Mouse (Mus musculus) WW6 (cell line): ENCODE measurements around the gene 2310039H08Rik.

Experiments
- DNase-seq: peaks from one replicate; pipeline ENCODE4 v3.0.0-alpha.2; 2013; ENCODE audit warnings: low read depth, low spot score

2310039H08Rik gene

GRCm38 (mm10) chr17:46808376-46808775, 35.9 kb downstream of the 2310039H08Rik start:
- no peak for DNase-seq

GRCm38 (mm10) chr17:46809131-46809830, 36.8 kb downstream of the 2310039H08Rik start:
- no peak for DNase-seq

GRCm38 (mm10) chr17:46810672-46811071, 38.2 kb downstream of the 2310039H08Rik start:
- DNase-seq, result no peak

- peak; percentile 74 for DNase-seq
These were observed 40.0 kb downstream of the 2310039H08Rik start for GRCm38 (mm10) chr17:46812442-46812841.

- no peak for DNase-seq
These were observed 41.2 kb downstream of the 2310039H08Rik start for GRCm38 (mm10) chr17:46813637-46814036.

GRCm38 (mm10) chr17:46814497-46814896, 42.1 kb downstream of the 2310039H08Rik start:
- DNase-seq, result no peak

GRCm38 (mm10) chr17:46816306-46816705, 43.9 kb downstream of the 2310039H08Rik start:
- DNase-seq, result no peak

- DNase-seq, result no peak
These were observed 45.3 kb downstream of the 2310039H08Rik start for GRCm38 (mm10) chr17:46817734-46818158.

GRCm38 (mm10) chr17:46820628-46821027, 48.2 kb downstream of the 2310039H08Rik start:
- DNase-seq, result no peak
